Mouse (Mus musculus) thymus, postnatal 0 days (tissue): ENCODE data around the gene Apeh. TPM values are rescaled to one million over a fixed set of nuclear protein-coding genes. Genes with fewer than 3 reads are reported as not detected.

Source experiments
- DNase-seq: peaks from one replicate; pipeline ENCODE4 v3.0.0-alpha.2; 2015; ENCODE audit warnings: low spot score
- polyA plus RNA-seq: library from polyadenylated mRNA; unstranded; fragments of >200 nt; fragmentation: Nextera tagmentation; extraction: Ambion mirVana; gene quantifications from 2 replicates; pipeline ENCODE4 v1.2.1, GENCODE M21; 2015

Apeh gene
- polyA plus RNA-seq, 1 experiment from 2014 or later: 48.0 TPM

- peak; percentile 39 for DNase-seq
These were observed 11.4 kb downstream of the Apeh start, which contains the start of gene Rnf123 for GRCm38 (mm10) chr9:108082988-108083431. Gene Rnf123, minus strand, starts transcription at chr9:108083346.

DNA sequence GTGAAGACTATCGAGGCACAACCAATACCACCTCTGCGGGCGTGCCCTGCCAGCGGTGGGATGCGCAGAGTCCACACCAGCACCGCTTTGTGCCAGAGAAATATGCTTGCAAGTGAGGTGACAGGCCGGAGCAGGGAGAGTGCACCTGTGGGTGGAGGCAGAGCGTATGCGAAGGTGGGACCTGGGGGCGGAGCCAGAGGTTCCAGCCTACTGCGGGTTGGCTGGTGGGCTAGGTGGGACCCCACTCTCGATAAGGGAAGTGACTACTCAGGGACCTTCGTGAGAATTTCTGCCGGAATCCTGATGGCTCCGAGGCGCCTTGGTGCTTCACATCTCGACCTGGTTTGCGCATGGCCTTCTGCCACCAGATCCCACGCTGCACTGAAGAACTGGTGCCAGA, 11.9 kb downstream of the Apeh start:
- no peak for DNase-seq

DNA sequence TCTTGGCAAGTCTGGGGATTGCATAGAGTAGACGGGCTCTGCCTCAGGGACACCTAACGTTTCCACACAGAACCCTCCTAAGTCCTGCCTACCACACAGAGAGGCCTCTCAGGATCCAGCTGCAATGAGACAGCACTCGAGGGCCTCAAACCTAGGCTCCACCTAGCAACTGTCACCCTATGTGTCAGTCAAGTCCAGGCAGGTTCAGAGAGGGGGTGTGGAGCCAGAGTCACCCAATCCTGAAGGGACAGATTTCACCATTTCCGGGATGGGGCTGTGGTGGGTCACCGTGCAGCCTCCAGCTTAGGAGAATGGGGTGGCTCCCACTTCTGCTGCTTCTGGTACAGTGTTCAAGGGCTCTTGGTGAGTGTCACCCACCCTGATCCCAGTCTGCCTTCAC, 14.2 kb downstream of the Apeh start, which contains the start of gene Mst1:
Mst1 (plus strand) TSS at position 269 of the 400 bp plus-strand sequence.
- DNase-seq: no peak

- no peak for DNase-seq
These were observed 21.1 kb downstream of the Apeh start for GRCm38 (mm10) chr9:108073141-108073930.

- no peak for DNase-seq
These were observed 21.9 kb downstream of the Apeh start for GRCm38 (mm10) chr9:108072481-108072924.

GRCm38 (mm10) chr9:108071801-108072200, 22.6 kb downstream of the Apeh start:
- no peak for DNase-seq

DNA sequence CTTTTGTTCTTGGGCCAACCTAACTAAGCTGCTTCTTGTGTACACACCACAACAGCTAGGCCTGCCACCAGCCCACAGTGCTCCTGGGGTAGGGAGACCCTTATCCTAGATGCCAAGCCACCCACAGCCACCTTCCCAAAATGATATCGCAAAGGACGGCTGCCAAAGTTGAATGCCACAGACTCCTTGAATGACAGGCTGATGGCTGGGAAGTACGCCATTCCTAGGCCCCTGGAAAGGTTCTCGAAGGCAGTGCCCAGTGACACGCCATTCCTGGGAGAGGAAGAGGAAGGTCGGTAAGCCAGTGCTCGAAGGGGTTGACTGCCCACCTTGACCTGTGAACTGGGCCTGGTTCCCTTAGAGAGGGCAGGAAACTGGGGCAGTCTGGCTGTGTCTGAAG, 24.9 kb downstream of the Apeh start:
- no peak for DNase-seq

DNA sequence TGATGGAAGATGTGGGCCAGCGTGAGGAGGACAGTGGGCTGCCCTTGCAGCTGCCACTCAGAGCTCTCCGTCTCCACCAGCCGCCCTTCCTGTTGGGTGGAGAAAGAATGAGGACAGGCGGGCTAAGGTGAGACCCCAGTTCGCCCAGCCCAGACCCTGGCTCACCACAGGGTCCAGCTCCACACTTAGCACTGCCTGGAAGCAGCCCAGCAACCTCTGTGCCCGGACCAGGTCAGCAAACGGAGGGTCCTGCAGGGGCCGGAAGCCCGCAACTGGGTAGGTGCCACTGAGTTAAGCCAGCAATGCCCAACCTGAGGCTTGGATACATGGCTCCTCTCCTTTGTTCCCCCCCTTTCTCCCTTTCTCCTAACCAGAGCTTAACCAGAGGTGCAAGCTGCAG, 25.4 kb downstream of the Apeh start:
- no peak for DNase-seq

DNA sequence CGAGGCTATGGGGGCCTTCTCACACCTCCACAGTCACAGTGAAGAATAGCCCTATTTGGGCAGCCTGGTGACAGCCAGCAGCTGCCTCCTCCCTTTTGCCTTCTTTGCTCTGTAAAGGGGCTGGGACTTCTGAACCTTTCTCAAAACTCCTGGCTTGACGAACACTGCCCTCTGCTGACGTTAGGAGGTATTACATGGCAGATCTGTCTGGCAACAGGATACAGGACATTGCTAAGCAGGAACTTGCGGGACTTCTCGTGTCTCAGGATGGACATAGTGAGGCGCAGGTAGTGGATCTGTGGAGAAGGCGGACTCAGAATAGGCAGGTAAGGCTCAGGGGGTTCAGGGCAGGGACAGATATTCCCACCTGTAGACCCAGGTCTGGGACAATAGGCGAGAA, 26.5 kb downstream of the Apeh start:
- peak; percentile 87 for DNase-seq

DNA sequence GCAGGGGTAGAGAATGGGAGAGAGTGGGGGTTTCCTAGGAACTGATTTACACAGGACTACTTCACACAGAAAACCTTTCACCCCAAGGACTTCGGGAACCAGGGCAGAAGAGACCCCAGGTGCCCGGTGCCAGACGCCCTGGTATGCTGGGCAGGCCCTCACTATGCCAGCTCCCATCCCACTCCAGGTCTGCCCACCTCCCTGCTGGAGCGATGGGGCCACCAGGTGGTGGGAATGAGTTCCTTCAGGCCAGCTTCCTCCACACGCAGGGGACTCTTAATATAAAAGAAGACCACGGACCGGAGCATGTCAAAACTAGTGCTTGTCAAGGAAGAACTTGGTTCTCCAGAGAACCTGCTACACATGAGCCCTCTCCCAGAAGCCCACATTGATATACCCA, 27.2 kb downstream of the Apeh start:
- no peak for DNase-seq

- DNase-seq: peak; percentile 71
These were observed 28.9 kb downstream of the Apeh start for GRCm38 (mm10) chr9:108065491-108066011.

DNA sequence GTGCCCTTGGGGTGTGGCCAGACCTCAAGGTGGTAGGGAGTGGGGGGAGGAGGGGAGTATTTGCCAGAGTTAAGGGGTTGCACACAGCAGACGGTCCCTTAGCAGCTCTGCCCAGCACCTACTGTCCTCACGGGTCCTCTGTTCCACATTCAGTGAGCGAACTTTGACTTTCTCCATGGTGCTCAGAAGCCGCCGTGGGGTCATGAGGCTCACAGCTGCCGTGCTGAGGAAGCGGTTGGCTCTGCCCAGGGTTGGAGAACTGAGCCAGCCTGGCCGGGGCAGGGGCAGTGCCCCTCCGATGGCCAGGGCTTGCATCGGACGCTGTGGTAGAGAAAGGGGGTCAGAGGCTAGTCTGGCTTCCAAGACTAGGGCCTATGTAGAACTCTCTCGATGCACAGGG, 31.0 kb downstream of the Apeh start:
- no peak for DNase-seq

DNA sequence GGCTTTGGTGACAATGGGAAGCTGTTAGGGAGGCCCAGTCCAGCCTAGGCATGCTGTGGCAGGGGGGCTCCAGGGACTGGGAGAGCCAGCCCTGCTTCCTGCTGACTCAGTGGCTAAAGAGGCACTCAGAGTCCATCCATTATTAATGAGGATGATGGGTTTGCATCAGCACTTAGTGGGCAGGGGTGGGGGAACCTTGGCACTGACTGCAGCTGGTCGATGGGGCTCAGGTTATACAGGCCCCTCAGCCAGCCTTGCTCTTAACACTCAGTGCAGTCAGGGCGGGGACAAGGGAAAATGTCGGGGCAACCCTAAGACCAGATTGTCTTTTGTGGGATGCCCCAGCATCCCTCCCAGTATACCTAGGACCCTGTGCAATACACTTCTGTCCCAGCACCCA, 32.3 kb downstream of the Apeh start:
- no peak for DNase-seq

- DNase-seq: no peak
These were observed 36.1 kb downstream of the Apeh start for GRCm38 (mm10) chr9:108058291-108058690.

- no peak for DNase-seq
These were observed 37.2 kb downstream of the Apeh start for GRCm38 (mm10) chr9:108057262-108057562.

DNA sequence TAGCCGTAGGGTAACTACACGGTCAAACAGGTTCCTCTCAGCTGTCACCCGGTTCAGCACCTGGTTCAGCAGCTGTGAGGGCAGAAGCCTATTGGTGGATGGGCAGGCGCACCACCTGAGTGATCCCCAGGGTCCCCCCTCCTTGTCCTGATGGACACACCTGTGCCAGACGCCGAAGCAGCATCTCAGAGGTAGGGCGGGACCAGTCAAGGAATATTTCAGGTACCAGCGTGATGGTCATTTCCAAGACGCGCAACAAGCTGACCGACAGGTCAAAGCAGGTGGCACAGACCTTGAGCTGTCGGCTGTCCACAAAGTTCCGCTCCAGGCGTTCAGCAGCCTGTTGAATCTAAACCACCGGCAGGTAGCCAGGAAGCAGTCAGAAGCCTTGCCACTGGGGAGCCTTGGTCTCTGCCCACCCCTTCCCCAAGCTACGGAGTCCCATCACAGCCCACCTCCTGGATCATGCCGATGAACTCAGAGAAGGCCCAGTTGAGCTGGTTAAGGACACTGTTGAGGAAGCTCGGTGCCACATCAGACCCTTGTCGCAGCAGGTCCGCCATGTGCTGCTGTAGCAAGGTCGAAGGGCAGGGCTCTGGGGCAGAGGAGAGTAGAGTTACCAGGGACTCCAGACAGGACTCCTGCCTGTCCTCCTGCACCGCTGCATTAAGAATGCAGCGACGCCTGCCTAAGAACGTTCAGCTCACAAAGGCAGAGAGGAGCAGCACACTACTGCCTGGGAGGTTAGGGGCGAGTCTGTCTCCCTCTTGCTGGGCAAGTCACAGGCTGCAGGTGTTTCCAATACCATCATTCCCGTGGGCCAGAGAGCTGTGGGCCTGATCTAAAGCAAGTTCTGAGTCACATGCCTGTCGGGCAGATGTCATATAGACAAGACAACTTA, 37.8 kb downstream of the Apeh start:
- no peak for DNase-seq

- no peak for DNase-seq
These were observed 38.7 kb downstream of the Apeh start for GRCm38 (mm10) chr9:108055661-108056237.

- DNase-seq: no peak
These were observed 39.3 kb downstream of the Apeh start for GRCm38 (mm10) chr9:108055061-108055460.

GRCm38 (mm10) chr9:108054331-108055040, 39.9 kb downstream of the Apeh start:
- no peak for DNase-seq

- DNase-seq: no peak
These were observed 40.7 kb downstream of the Apeh start for GRCm38 (mm10) chr9:108053665-108054225.
